Mouse (Mus musculus) spleen, adult 18-20 months (tissue): ENCODE results near the gene Cryab.

ENCODE experiments used
- DNase-seq, 2 experiments: peaks; one replicate each; pipeline ENCODE4 v3.0.0; 2022; ENCODE audit warnings: mixed read lengths in 2 of 2

The Cryab gene

DNA sequence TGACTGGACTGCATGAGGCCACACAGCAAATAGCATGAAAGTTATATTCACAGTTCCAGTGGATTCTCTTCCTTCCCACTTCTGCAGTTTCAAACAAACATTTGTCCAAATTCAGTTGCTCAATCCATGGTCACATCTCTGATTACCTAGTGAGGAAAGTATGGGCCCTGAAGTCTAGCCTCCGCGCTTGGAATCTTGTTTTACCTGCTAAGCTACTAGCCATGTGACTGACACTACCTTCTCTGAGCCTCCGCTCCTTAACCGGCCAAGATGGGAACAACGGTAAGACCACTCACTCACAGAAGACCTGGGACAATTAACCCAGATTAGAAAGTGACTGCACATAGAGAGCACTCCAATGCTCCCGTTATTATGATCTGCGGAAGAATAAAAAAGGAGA is 5.3 kb upstream of the Cryab start:
- no peak for DNase-seq

- DNase-seq = no peak
Measured at GRCm38 (mm10) chr9:50746214-50746677, 4.9 kb upstream of the Cryab start, which contains the start of gene 2310030G06Rik. TSS of gene 2310030G06Rik (minus strand) at chr9:50746536.

DNA sequence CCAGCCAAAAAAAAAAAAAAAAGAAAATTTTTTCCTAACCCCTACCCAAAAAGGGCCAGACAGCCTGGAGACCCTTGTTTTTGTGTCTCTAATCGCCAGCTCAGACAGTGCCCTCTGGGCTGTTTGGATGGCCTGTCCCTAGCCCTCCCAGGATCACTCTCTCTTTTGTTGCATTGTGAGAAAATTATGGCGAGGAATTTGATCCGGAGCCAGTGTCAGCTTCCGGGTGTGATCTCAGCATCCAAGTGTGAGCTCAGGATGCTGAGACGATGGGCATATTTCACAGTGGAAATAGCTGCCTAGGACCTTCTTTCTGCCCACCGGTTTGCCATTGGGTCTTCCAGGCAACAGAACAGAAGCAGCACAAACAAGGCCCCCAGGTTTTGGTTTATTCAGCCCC is 419 bp upstream of the Cryab start:
- no peak for DNase-seq

GRCm38 (mm10) chr9:50752054-50752602 is 1.0 kb downstream of the Cryab start, which contains the start of gene Hspb2:
TSS of gene Hspb2 (minus strand) at chr9:50752354.
- no peak for DNase-seq

- DNase-seq = no peak
Measured at GRCm38 (mm10) chr9:50752784-50753615, 1.9 kb downstream of the Cryab start.

GRCm38 (mm10) chr9:50753947-50754346 is 2.8 kb downstream of the Cryab start:
- no peak for DNase-seq

- DNase-seq = no peak
Measured at GRCm38 (mm10) chr9:50756711-50757110, 5.6 kb downstream of the Cryab start.

- DNase-seq = no peak
Measured at GRCm38 (mm10) chr9:50761520-50762243, 10.6 kb downstream of the Cryab start.

GRCm38 (mm10) chr9:50763331-50763730 is 12.2 kb downstream of the Cryab start:
- no peak for DNase-seq

DNA sequence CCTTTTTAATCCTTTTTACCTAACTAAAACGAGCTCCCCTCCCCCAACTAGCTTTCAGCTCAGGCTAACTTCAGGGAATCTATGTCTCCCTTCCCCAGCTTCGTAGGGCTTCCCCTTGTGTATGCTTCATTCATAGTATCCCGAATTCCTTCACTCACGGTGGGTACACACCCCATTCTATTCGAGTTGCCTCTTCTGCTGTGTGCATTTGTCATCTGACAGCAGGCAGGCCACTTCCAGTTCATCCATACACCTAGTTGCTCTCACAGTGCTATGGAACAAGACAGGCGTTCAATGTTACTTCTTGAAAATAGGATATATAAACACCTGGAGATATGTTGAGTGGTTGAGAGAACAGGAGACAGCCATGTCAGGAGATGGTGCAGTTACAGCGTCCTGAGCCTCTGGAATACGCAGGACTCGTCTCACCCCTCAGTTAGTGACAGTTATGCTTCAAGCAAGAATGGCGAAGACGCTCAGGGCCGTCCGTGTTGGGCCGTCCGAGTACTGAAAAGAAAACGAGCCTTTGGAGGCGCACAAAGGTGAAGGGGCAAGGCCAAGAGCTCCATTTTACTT is 16.5 kb downstream of the Cryab start:
- no peak for DNase-seq

DNA sequence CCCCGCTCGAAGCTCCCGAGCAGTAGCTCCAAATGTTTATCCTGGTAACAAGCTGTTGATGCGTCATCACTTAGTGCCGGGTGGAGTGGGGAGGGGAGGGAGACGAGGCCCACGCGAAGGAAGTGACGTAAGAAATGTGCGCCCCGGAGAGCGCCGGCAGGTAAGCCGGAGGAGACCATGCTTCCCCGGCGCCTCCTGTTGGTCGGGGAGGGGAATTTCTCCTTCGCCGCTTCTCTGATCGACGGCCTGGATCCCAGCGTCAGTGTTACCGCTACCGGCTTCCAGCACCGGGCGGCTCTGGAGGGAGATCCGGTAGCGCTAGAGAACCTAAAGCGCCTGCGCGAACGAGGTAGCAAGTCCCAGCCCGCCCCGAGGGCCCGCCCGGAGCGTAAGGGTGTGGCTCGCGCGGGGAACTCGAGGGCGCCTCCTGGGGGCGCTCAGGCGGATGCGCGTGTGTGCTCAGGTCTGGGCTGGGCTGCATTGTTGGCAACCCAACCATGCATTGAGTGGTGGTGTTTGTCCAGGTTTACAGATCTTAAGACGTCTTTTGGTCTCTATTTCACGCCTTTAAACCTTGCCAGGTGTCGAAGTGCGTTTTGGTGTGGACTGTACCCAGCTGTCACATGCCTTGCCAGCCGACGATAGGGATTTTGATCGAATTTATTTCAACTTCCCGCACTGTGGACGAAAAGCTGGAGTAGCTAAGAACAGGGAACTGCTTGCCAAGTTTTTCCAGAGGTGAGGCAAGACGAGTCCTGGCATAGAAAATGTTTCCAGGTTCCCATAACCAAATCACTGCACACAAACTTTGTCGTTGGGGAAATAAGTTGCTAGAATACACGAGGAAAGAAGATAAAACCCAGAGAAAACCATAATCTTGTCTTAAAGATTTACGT is 17.2 kb downstream of the Cryab start, which contains the start of gene Fdxacb1:
Gene Fdxacb1, plus strand, starts transcription at position 130 of the 896 bp plus-strand sequence.
- peak; percentile 94 to 95 for DNase-seq

- DNase-seq = no peak
Measured at GRCm38 (mm10) chr9:50770011-50770410, 18.9 kb downstream of the Cryab start.

GRCm38 (mm10) chr9:50774026-50774462 is 22.9 kb downstream of the Cryab start:
- no peak for DNase-seq

GRCm38 (mm10) chr9:50774991-50775612 is 24.0 kb downstream of the Cryab start, which contains the start of the genes Alg9 and 1110032A03Rik:
TSS of gene Alg9 (plus strand) at chr9:50775019.
TSS of gene 1110032A03Rik (minus strand) at chr9:50775520.
- peak; percentile 70 to 89 for DNase-seq

DNA sequence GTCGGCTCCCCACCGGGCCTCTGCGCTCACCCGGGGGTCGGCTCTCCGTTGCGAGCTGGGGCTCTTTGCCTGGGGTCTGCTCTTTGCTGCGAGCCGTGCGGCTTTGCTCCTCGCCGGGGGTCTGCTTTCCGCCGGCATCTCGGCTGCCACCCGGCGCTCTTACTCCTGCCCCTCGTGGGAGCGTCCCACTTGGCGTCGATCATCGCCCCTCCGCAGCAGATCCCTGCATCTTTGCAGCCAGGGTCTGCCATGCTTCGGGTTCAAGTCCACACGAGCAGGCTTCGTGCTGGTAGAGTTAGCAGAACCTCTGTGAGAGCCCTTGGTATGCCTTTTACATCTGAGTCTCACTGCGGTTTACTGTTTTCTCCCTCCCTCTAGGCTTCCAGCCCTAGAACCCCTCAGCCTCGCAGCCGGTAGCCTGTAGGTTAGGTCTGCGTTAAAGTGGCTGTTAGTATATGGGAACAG is 24.6 kb downstream of the Cryab start:
- DNase-seq = no peak

GRCm38 (mm10) chr9:50776162-50776760 is 25.1 kb downstream of the Cryab start:
- DNase-seq = no peak

GRCm38 (mm10) chr9:50782155-50782554 is 31.0 kb downstream of the Cryab start:
- peak in 1 of 2 experiments; percentile 45 for DNase-seq

DNA sequence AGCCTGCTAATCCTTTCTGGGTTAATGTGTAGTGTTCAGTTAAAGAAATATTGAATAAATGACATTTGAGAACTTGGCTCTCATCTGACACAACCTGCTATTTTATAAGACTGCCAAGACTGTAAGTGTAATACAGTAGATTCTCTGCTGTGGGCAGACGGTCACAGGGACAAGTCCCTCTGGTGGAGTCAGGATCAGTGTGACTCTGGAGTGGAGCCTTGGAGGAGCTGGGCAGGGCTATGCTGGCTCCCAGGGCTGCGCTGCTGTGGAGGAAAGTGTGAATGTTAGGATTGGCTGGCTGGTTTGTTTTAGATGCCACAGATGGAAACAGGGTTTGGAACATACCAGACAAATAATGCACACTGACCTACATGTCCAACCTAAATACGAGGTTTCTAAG is 44.1 kb downstream of the Cryab start:
- no peak for DNase-seq

DNA sequence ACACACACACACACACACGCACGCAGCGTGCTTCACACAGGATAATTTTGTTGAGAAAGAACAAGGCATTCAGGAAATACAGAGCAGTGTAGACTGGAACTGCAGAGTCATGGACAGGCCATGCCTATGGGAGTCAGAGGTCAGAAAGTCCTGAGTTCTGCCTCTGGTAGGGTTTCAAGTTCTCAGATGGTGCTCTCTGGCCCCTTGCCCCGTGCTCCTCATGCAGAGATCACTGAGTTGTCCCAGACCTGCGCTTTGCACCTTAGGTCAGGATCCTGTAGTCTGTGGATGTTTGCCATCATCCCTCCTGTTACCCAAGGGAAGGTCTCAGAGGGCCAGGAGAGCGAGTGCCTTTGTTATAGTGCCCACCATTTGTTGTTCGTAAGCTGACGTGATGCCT is 45.7 kb downstream of the Cryab start:
- DNase-seq = no peak

DNA sequence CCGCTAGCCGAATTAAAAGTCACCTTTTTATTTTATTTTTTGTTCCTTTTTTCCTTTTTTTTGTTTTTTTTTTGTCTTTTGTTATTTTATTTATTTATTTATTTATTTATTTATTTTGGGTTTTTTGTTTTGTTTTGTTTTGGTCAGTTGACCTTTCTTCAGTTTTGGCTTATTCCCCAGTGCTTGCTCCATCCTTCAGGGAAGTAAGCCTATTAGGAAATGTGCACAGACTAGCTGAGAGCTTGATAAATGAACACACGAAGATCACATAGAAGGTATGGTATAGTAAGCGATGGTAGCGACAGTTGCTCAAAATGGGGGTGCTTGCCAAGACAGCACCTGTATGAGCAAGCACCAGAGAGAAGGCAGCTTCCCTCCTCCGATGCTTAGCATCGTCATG is 46.5 kb downstream of the Cryab start:
- no peak for DNase-seq

GRCm38 (mm10) chr9:50798368-50798767 is 47.2 kb downstream of the Cryab start:
- no peak for DNase-seq
